Mouse (Mus musculus) left cerebral cortex, adult 9 months (tissue): Measurements from ENCODE around the gene Clk2.
A peak's percentile ranks its signal among the peaks of the same experiment; 100 is the strongest.

ENCODE experiments used
- DNase-seq, 2 experiments: peaks; one replicate each; pipeline ENCODE4 v3.0.0; 2022; ENCODE audit warnings: low spot score in 2 of 2

The Clk2 gene

DNA sequence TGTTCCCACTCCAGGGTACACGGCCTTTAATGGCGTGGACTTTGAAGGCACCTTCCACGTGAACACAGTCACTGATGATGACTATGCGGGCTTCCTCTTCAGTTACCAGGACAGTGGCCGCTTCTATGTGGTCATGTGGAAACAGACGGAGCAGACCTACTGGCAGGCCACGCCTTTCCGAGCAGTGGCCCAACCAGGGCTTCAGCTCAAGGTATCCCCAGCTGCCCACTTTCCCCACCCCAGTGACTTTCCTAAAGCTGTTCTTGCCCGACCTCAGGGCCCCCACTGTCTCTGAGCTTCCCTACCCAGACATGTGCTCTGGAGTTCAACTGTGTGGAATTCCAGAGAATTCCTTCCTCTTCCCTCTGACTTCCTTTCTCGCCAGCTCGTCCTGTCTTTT lies 60.2 kb downstream of the Clk2 start:
- no peak for DNase-seq

DNA sequence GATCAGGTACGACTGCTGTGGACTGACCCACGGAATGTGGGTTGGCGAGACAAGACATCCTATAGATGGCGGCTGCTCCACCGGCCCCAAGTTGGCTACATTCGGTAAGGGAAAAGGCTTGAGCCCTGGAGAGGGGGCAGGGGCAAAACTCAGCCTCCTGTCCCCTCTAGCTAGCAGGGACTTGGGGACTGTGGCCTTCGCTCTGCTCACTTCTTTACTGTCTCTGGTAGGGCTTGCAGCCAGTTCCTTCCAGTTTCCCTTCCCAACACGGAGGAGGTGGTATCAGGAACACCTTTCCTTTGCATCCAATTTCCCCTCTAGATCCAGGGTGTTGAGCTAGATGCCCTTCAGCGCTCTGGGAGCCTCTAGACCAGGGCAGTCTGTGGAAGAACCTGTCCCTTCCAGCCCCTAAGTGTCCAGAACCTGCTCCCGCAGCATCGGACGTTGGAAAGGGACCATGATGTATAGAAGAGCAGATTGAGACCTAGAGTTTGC lies 60.8 kb downstream of the Clk2 start:
- no peak for DNase-seq

DNA sequence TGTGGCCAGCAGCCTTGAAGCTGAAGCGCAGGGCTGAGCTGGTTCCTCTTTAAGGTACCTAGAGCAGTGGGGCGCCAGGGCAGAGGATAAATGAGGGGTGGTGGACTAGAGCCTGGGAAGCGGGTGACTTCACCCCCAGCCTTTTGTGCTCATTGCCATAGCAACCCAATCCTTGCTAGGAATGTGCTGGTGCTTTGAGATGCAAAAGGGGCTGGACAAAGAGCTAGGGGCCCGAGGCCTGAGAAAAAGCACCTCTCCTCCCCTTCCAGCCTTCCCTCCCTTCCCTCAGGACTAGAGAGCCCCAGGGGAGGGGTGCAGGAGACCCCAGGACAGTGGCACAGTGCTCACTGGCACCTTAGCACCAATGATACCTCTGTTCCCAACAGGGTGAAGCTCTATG lies 61.3 kb downstream of the Clk2 start:
- peak in 1 of 2 experiments; percentile 50 for DNase-seq

DNA sequence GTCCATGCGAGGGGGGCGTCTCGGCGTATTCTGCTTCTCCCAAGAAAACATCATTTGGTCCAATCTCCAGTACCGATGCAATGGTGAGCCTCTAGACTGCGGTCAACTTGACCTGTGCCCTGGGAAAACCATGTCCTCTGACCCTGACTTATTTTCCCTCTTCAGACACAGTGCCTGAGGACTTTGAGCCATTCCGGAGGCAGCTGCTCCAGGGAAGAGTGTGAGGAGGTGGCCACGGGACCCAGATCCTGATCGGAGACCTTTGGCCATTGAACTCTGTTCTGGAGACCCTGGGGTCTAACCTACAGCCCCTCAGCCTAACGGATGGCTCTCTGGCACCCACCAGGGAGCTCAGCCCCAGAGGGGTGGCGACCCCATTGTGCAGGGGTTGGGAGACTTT lies 61.8 kb downstream of the Clk2 start:
- no peak for DNase-seq
